Mouse (Mus musculus): ENCODE data around the gene Lhfpl3.
A peak's percentile ranks its signal among the peaks of the same experiment; 100 is the strongest.

Gene Lhfpl3

DNA sequence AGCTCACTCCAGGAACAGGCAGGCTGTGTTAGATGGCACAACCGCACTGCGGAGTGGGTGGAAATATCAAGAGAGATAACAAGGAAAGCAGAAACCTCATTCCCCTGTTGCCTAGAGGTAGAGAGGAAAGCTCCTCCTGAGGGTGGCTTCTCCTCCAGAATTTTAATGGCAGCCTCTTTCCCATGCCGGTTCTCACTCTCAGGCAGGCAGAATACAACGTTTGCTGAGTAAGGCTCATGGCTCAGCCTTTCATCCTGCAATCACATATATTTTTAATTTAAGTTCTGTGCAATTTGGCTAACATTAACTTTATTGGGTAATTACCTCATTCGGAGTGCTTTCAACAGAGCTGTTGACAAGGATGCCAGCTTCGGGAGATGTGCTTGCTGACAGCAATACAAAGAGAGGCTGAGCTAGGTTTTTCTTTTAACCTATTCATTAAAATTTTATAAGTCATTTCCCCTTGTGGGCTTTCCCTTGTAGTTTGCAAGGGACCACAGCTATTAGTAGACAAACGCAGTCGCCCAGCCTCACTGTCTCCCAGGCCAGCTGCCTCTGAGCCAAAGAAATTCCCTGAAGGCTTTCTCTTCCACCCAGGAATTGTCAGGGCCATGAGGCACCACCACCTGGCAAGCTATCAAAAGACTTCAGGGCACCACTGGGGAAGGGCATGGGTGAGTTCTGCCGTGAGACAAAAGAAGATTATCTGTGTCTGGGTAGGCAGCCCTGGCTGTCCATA is 394.5 kb downstream of the Lhfpl3 start:
- no peak for DNase-seq (ENCODE audit: low read depth, low spot score)

DNA sequence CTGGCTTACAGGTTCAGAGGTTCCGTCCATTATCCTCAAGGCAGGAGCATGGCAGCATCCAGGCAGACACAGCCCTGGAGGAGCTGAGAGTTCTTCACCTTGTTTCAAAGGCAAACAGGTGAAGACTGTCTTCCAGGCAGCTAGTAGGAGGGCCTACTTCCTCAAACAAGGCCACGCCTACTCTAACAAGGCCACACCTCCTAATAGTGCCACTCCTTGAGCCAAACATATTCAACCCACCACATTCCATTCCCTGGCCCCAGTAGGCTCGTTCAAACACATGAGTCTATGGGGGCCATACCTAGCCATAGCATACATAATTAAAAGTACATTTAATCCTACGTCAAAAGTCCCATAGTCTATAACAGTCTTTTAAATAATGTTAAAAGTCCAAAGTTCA is 407.4 kb downstream of the Lhfpl3 start:
- DNase-seq (ENCODE audit: low read depth, low spot score) = no peak

DNA sequence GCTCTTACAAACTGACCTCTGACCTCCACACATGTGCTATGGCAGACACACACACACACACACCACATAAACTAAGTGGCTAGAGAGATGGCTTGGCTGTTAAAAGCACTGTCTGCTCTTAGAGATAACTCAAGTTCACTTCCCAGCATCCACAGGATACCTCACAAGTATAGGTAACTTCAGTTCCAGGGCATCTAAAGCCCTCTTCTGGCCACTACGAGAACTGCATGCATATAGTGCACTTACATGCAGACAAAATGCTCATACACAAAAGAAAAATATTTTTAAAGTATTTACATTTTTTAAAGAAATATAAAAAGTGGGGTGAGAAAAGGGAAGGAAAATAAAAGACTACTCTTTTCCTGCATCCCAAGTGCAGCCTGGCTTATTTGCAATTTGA is 408.6 kb downstream of the Lhfpl3 start:
- peak; percentile 2 for DNase-seq (ENCODE audit: low read depth, low spot score)

DNA sequence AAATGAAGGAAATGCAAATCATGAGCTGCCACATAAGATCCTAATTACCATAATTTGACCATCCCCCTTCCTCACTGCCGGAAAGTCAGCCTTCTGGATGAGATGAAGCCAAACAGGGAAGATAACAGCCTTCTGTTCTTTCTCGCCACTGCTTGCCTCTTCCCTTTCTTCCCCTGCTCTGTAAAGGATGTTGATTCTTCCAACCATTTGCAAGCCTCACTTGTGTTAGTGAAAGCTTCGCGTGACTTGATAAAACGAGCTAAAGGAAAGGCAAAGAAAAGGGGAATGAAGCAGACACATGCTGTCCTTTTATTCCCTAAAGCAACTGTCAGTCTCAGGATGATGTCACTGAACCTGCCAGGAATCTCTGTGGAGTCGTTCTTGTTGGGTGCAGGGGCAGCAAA is 420.1 kb downstream of the Lhfpl3 start:
- no peak for DNase-seq (ENCODE audit: low read depth, low spot score)

DNA sequence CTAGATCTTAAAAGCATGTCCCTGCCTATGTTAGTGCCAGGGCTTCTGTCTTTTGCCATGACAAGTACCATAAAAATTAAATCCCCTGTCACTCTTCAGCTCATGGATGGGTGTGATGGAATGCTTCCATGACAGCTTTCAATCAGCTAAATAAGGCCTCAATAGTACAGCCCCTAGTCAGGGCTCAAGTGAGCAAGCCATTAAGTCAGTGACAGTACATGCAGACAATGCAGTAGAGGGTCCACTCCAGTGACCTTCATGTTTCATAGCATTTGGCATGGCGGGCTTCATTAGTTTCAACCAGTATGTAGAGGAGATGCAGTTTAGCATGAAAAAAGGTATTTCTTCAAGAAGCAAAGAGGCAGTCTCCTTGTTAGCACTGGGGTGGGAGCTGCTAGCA is 420.8 kb downstream of the Lhfpl3 start:
- DNase-seq (ENCODE audit: low read depth, low spot score) = no peak

DNA sequence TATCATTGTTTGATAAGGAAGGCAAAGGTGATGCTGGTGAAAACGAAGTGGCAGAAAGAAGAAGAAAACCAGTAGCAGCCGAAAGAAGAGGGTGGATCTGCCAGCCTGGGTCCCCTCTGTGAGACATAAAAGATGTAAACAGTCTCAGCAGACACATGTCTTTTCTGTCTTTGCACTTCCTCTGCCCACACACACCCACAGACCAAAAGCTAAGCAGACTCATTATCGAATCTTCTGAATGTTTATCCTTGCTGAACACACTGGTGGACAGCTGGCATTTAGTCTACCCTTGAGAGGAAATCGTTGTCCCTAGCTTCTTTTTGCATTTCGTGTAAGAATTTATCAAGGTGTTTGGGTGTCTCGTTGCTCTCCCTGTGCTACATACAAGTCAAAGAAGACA is 443.8 kb downstream of the Lhfpl3 start:
- no peak for DNase-seq (ENCODE audit: low read depth, low spot score)

DNA sequence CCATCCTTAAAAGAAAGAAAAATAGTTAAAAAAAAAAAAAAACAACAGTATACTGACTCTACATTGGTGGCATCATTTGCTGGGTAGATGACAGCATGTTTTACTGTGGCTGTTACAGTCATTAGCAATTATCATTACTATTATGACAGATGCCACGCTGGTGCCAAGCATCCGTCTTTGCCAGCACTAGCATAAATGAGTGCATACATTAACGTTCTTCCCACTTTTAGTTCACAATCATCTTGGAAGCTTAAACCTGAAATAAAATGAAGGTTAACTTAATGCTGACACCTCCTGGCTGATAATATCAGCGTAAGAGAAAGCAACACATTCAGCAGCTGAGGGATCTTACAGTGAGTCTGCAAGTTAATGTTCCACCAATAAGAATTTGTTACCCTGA is 451.0 kb downstream of the Lhfpl3 start:
- DNase-seq (ENCODE audit: low read depth, low spot score) = no peak

DNA sequence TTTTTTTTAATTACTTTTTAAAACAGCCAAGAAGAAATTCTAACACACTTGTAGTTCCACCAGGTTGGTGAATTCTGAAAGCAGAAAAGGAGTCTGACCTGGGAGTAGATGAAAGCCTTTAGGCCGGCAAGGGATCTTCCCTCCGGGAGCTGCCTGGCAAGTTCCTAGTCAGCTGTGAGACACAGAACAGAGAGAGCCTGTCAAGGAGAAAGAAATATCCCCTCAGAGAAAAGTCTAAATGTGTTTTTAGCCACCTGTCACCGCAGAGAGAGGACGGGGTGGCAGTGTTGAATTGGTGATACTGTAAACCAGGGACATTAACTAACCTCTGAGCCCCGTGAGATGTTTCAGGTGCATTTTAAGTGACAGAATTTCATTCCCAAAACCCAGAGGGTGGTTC is 467.2 kb downstream of the Lhfpl3 start:
- no peak for DNase-seq (ENCODE audit: low read depth, low spot score)

DNA sequence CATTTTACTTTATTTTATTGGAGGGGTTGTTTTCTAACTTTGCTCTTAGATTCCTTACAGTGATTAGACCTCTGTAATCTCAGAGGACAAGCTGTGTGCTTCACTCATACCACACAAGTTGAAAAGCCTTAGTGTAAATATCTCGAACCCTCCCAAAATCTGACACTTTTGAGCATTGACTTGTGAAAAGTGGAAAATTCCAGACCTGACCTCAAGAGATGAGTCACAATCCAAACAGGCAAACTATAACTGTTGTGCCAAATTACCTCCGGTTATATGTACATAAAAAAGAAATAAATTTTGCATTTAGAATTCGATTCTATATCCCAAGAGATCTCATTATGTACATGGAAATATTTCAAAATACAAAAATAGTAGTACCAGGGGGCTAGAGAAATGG is 468.8 kb downstream of the Lhfpl3 start:
- DNase-seq (ENCODE audit: low read depth, low spot score) = no peak

DNA sequence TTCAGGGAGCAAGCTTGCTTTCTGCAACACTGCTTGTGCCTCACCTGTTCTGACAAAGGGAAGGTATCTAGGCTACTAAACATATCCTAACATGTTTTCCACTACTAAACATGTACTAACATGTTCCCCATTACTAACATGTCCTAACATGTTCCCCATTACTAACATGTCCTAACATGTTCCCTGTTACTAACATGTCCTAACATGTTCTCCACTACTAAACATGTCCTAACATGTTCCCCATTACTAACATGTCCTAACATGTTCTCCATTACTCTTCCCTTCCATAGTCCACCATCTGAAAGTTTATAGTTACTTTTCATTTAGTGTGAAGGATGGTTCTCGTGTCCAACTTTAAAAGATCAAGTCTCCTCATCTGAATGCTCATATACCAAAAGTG is 473.8 kb downstream of the Lhfpl3 start:
- no peak for DNase-seq (ENCODE audit: low read depth, low spot score)

DNA sequence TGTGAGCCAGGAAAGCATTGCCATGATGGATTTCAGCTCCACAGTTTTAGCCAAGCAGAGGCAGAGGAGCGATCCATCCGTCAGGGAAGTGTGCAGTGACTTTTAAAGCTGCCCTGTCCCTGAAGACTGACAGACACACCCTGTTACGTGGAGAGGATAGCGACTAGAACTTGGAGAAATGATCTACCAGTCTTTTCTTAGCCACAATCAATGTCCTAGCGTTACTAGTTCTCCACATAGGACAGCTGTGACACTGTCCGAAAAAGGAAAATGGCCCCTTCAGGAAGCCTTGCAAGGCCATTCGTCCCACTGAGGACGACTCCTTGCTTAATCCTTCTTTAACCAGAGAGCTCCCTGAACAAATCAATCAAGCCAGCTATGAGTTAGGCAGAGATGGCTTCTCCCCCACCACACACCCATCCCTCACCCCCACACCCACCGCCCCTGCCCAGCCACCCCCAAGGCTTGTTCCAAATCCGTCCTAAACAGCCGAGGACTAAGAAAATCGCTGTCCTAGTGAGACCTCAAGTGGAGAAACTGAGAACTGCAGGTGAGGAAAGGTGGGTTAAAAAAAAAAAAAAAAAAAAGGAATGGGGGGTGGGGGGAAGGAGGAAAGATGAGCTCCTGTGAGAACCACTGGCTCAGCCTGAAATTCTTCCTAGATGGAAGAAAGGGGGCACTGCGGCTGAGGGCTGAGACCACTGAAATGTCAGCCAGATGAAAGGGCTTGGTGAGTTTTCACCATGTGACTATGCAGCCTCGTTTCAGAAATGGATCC is 479.1 kb downstream of the Lhfpl3 start:
- DNase-seq (ENCODE audit: low read depth, low spot score) = peak; percentile 62

DNA sequence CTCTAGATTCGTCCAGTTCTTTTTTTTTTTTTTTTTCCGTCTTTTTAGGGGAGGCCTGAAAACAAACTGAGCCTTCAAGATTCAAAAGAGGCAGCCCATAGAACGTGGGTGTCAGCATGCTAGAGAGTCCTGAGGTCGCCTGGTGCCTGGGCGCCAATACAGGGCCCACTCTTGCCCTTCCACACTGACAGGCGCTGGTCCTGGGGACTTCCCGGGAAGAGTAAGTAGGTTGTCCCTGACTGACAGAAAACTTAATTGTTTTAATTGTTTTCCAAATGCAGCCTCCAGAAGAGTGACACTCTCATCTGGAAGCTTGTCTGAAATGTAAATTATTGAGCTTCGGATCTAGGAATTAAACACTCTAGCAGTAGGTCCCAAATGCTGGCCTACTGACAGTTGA is 479.8 kb downstream of the Lhfpl3 start:
- no peak for DNase-seq (ENCODE audit: low read depth, low spot score)

DNA sequence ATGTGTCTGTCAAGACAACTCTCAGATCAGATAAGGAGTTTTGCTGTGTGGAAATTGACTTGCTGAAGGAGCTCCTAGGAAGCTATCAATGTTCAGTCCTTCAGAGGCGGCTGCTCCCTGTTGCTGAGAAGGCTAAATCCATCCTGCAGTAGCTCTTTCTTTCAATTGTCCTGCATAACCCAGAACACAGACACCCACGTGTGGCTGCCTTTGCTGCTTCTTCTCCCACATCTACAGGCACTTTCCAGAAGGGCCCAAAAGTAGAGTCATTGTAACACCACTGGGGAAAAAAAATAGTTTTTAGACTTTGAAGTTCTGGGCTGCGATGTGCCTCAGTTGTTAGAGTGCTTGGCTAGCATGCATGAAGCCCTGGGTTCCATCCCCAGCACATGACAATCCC is 480.9 kb downstream of the Lhfpl3 start:
- no peak for DNase-seq (ENCODE audit: low read depth, low spot score)

DNA sequence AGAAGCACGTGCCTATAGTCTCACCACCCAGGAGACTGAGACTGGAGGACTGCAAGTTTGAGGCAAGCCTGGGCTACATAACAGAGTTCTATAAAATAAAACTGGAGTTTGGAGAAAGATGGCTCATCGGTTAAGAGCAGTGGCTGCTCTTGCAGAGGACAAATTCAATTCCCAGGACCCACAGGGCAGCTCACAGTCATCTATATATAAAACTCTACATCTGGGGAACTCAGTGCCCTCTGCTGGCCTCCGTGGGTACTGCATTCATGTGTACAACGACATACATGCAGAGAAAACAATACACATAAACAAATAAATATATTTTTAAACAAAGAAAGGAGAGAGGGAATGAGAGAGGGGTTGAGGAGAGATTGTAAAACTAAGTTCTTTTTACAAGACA is 501.1 kb downstream of the Lhfpl3 start:
- DNase-seq (ENCODE audit: low read depth, low spot score) = peak; percentile 71

DNA sequence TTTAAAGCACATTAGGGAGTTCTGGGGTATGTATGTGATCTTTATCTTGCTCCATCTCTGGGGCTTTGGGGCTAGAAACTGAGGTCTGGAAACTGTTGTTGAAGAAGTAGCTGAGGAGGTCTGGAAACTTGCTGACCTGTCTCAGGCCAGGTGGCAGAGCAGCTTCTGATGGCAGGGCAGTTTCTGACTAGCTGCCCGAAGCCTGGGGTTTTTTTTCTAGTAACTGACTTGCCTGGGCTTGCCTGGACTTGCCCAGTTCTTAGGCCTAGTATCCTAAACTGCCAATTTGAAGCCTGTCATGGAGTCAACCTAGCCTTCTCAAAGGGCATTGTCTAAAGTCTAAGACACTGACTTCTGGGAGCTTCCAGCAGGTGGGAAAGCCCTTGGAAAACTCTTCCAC is 501.9 kb downstream of the Lhfpl3 start:
- DNase-seq (ENCODE audit: low read depth, low spot score) = no peak

DNA sequence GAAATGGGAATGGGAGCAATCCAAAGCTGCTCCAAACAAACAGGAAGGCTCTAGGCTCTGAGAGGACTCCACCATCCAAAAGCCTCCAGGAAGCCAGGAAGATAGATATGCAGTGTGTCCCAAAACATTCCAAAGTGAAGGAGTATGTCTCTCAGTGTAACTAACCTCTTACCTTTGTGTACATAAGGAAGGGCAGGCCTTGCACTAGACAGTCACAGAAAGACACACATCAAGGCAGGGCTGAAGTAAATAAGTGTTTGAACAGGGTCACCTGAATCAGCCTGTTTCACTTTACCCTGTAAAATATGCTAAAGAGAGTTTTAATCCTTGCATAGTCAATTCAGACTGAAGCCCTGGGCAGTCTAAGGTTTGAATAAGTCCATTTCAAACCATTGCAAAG is 502.4 kb downstream of the Lhfpl3 start:
- no peak for DNase-seq (ENCODE audit: low read depth, low spot score)

DNA sequence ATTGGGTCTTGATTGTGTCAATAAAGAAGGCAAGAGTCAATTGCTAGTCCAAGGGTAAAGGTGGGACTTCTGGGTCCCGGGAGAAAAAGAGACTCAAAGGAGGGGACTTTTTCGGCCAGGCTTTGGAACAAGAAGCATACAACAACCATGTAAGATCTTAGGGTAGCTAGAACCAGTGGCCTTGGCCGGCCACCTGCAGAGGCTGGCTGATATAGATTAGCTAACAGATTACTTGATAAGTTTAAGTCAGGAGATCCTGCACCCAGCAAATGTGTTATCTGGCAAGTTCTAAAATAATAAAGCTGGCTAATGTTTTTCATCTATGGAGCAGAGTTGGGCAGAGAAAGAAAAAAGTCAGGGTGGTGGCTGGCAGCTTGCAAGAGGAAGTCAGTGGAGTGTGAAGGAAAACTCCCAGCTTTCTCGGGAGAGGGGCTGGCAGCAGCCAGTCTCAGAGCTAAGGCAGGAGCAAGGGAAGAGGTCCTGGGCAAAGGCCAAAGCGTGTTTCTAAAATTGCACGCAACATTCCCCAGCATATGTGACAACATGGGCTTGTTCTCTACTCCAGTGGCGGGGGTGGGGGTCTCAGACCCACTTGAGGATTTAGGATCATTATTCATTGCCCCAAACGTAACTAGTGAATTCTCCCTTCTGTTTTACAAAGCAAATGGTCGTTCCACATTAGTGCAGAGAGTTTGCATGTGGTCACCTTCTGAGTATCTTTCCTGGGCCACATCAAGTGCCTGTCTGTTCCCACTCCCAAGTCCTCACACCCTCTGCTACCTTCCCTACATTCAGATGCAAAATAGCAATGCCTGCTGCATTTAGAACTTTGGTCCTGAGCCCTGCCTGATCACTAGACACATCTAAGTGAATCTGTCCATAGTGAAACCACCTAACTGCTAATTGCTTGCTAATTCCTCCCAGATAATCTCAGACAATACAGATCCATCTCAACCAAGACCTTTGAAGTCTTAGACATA is 504.3 kb downstream of the Lhfpl3 start:
- no peak for DNase-seq (ENCODE audit: low read depth, low spot score)

DNA sequence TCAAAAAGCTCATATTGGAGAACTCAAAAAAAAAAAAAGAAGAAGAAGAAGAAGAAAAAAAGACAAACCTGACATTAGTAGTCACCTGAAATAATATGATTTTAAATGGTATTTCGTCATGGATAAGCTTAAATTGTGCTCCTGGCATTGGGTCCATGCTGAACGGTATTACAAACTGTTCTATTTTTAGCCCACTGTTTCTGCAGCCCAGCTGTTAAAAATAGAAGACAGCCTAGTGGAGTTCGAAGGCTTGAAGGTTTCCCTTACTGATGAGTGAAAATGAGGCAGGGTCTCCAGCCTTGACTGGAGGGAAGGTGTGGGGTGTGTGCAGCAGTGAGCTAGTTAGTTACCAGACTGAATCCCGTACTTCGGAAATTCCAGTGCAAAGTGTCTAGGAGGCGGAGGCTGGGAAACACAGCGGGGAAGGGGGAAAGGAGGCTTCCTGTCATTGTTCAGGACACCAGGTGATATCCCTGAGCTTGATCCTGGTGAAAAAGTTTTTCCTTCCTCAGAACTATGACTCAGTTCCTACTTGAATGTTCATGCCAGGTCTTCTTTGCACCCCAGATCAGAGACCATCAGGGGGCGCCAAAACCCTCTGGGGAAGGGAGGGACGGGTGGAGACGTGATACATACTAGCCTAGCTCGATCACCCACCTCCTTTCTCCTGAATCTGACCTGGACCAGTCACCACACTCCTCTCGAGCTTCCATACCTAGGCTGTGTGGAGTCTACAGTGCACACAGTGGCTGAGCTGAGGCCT is 505.8 kb downstream of the Lhfpl3 start:
- DNase-seq (ENCODE audit: low read depth, low spot score) = peak; percentile 79

DNA sequence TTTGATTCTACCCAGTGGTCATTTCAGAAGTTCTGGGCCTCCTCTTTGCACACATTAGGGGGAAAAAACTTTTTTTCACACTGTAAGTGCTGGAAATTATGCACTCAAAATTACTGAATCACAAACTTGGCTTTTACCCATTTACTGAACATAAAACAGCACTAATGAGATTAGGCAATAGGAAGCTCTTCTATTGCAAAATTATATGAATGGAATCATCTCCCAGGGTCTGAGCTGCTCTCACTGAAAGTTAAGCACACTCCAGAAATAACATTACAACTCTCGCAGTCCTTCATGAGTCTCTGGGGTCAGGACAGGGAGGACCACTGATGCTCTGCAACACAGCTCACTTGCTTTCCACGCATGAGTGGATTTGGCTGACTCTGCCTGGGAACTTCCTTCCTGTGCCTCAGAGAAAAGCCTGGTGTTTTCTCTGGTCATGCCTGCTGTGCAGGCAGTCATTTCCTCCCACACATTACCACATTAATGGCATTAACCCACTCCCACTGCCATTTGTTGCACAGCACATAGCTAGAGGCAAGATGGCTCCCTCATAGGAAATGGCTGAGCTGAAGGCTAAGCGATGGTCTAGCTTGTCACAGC is 510.1 kb downstream of the Lhfpl3 start:
- peak; percentile 9 for DNase-seq (ENCODE audit: low read depth, low spot score)

DNA sequence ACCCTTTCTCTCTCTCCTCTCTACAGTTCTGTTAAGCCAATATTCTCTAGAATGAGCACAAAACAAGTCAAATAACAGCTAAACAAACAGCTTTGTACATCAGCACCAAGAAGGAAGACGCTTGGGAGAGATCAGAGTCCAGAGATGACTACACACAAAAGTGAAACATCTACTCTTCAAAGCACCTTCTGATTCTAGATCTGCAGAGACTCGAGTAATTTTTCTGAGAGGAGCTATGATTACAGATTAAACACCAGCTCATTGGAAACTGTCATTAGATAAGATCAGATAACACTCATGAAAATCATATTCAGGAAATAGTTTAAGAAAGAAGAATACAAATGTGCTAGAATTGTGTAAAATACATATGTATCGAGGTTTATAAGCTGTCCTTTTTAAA is 527.5 kb downstream of the Lhfpl3 start:
- peak; percentile 22 for DNase-seq (ENCODE audit: low read depth, low spot score)

DNA sequence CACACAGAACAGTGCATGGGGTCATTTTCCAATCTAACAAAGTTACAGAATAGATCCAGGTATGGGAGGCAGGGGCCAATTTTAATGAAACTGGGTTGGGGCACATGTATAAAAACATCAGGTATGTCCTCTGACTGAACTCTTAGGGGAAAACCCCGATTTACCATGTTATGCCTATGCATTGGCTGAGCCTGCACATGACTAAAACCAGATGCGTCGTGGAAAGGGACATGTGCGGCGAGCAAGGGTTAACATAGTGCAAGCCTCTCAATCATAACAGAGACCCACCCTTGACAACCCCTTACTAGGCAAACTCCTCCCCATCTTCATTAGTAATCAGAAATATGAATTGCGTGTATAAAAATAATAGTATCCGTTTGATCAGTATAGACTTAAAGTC is 533.5 kb downstream of the Lhfpl3 start:
- peak; percentile 56 for DNase-seq (ENCODE audit: low read depth, low spot score)
